Mouse (Mus musculus) lung, adult 2 months (tissue): Measurements from ENCODE around the gene Polr2j.

ENCODE experiments used
- CTCF ChIP-seq: fragments of 200-500 bp; IDR thresholded peaks from 2 replicates; pipeline ENCODE4 v1.5.1; 2011; ENCODE audit warnings: mild to moderate bottlenecking, low read length, control low read depth; ENCODE audit not compliant: insufficient read depth
- POLR2A ChIP-seq: fragments of 200-500 bp; IDR thresholded peaks from 2 replicates; pipeline ENCODE4 v1.6.1; 2011; ENCODE audit warnings: low read depth, mild to moderate bottlenecking, control low read depth, low read length, borderline replicate concordance; ENCODE audit errors: extremely low read depth

- TF ChIP-seq CTCF (no peak), POLR2A (no peak)
Measured at GRCm38 (mm10) chr5:136165246-136165645, 48.8 kb downstream of the Polr2j start.
